Mouse (Mus musculus) ES-E14 (cell line): ENCODE data around the gene Cdh22.

Experiments used
- MAFK ChIP-seq: IDR thresholded peaks from 2 replicates; pipeline ENCODE4 v1.6.1; 2014; ENCODE audit warnings: mild to moderate bottlenecking, low read depth, low read length, inconsistent platforms; ENCODE audit not compliant: insufficient read depth
- ZC3H11A ChIP-seq: IDR thresholded peaks from 2 replicates; pipeline ENCODE4 v1.6.1; 2012; ENCODE audit warnings: low read depth, mild to moderate bottlenecking, inconsistent platforms, low read length, borderline replicate concordance

GRCm38 (mm10) chr2:165195411-165196182, 39.1 kb downstream of the Cdh22 start:
- TF ChIP-seq MAFK (no peak), ZC3H11A (no peak)
